Mouse (Mus musculus) kidney, adult 11 months (tissue): ENCODE results near the gene Gtpbp10.

Experiments
- DNase-seq: peaks from one replicate; pipeline ENCODE4 v3.0.0; 2022

The Gtpbp10 gene

GRCm38 (mm10) chr5:5495042-5495441, 64.3 kb downstream of the Gtpbp10 start:
- DNase-seq, result no peak

- DNase-seq, result no peak
These were observed 64.9 kb downstream of the Gtpbp10 start for GRCm38 (mm10) chr5:5494269-5495005.

- DNase-seq, result no peak
These were observed 67.2 kb downstream of the Gtpbp10 start for GRCm38 (mm10) chr5:5492163-5492562.
